Mouse (Mus musculus) cerebellum, postnatal 14 days (tissue): ENCODE measurements at regions not wholly inside any gene's neighbourhood (a gene's known extent, or its start where the extent isn't known, plus 50 kb on each side); places are given as distances from the start of the nearest gene placed in this dataset.

Experiments
- DNase-seq, 2 experiments: peaks; one replicate each; pipeline ENCODE4 v3.0.0; 2021; ENCODE audit warnings: mixed read lengths in 2 of 2

GRCm38 (mm10) chr1:169439621-169440020 is 91.6 kb downstream of the Nuf2 start:
- DNase-seq: no peak

GRCm38 (mm10) chr1:169438006-169438405 is 93.3 kb downstream of the Nuf2 start:
- DNase-seq: no peak

- DNase-seq: peak; percentile 28 to 63
Measured at GRCm38 (mm10) chr1:169422408-169422807, 108.9 kb downstream of the Nuf2 start.

DNA sequence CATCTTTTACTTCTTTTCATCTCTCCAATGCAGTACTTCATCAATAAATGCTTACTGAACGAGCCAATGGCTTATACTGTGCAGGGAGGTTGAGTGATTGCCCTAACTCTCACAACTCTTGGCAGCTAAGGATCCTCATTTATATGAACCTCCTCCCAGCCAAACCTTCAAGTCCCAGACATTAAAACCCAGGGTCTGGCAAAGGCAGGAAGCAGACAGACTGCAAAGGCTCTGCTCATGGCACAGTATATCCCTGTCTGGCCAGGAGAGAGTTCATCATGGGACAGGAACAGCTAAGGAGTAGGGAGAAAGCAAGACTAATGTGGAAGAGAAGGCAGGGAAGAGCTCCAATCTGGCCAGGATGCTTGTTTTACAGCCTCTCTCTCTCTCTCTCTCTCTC is 109.6 kb downstream of the Nuf2 start:
- peak; percentile 7 to 46 for DNase-seq

DNA sequence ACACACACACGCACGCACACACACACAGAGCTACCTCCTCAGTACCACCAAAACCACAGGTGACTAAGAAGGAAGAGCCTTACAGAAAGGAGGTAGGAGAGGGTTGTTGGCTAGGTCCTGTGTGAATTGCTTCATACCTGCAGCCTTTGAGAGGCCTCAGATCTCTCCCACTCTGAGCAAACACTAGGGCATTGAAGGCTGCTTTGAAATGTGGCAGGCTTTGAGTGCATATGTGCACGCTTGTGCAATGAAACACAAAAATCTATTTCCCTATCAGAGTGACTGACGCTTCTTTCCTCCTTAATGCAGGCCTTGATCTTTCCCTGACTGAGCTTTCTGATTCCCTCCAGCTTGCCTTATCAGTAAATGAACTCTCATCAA is 112.6 kb downstream of the Nuf2 start:
- DNase-seq: no peak

- DNase-seq: no peak
Measured at GRCm38 (mm10) chr1:169417979-169418664, 113.1 kb downstream of the Nuf2 start.

- no peak for DNase-seq
Measured at GRCm38 (mm10) chr1:169416701-169417100, 114.6 kb downstream of the Nuf2 start.

DNA sequence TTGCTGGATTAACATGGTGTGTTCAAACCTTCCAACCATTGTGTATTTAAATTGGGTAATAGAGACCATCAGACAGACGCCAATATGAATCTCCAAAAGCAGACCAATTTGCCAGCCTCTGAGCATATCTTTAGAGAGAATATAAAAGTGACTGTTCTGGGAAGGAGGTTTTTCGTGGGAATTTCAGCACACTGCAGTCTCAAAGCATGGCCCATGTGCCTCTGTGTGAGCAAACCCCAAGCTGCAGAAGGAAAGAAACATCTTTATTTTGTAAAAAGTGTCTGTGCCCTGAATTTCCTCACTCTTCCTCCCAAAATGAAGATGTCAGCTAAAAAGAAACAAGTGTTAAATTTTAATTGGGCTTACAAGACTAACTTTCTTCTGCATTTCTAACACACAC is 123.1 kb downstream of the Nuf2 start:
- DNase-seq: no peak

DNA sequence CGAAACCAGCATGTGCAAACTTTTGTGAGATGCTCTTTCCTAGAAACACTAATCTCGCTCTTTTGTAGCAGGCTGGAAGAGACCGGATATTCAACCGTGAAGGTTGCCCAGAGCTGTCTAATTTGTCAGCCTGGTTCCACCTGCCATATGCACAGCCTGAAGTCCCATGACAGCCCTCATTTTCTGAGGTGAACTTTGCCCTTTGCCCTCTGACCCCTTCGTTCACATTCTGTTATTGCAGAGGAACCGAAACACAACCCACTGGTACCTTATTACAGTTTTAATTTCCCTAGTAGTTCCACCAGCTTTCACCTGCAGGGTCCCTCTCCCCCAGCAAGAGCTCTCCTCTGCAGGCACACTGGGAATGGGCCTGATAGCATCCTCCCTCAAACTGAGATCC is 130.4 kb downstream of the Nuf2 start:
- DNase-seq: no peak

GRCm38 (mm10) chr1:169397371-169397770 is 133.9 kb downstream of the Nuf2 start:
- no peak for DNase-seq

DNA sequence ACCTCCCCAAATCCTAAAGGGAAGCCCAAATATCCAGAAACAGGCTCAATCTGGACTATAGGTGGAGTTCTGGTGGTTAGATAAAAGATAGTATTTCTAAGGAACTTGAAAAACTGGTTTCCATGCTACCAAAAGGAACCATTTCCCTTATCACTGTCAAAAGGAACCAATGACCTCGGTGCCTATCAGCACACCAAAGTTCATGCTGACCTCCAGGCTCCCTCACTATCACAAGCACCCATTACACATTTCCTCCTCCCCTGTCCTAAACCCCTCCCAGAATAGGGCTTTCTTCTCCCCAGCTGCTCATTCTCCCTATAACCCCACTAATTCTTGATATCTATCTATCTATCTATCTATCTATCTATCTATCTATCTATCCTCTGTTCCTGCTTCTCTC is 144.2 kb downstream of the Nuf2 start:
- DNase-seq: no peak

GRCm38 (mm10) chr1:169385740-169386424 is 145.4 kb downstream of the Nuf2 start:
- no peak for DNase-seq

DNA sequence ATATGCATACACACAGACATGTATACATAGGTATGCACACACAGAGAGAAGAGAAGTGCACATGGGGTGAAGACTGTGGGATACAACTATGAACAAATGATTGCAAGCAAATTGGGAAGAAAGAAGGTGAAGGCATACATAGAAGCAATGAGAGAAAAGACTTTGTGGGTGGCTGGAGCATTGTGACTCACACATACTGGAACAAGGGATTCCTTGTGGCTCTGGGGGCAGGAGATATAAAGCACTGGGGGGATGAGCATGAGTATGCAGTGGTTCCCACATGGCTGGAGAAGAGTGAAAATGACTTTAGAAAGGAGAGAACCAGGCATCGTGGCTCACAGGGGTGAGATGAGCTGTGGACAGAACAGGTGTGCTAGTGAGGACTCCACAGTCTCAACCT is 156.6 kb downstream of the Nuf2 start:
- no peak for DNase-seq

DNA sequence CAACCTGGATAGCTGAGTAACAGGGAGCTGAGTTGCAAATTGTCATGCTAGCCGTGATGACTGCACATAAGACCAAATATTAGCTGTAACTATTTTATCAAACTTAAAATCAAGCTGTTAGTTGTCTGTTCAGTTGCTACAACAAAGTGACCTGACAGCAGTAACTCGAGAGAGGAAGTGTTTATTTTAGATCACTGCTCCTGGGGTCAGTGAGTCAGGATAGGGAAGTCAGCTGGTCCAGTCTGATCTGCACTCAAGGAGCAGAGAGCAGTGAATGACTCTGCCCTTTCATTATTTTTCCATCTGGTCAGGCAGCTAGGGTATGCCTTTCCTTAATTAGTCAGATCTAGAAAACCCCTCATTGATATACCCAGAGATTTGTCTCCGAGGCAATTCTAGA is 162.5 kb downstream of the Nuf2 start:
- DNase-seq: no peak

- DNase-seq: no peak
Measured at GRCm38 (mm10) chr1:169367772-169368501, 163.3 kb downstream of the Nuf2 start.

- no peak for DNase-seq
Measured at GRCm38 (mm10) chr1:169367316-169367715, 163.9 kb downstream of the Nuf2 start.

GRCm38 (mm10) chr1:169362564-169362963 is 168.7 kb downstream of the Nuf2 start:
- no peak for DNase-seq

GRCm38 (mm10) chr1:169357652-169358241 is 173.5 kb downstream of the Nuf2 start:
- no peak for DNase-seq

- DNase-seq: peak; percentile 27 to 47
Measured at GRCm38 (mm10) chr1:169354021-169354420, 177.2 kb downstream of the Nuf2 start.

DNA sequence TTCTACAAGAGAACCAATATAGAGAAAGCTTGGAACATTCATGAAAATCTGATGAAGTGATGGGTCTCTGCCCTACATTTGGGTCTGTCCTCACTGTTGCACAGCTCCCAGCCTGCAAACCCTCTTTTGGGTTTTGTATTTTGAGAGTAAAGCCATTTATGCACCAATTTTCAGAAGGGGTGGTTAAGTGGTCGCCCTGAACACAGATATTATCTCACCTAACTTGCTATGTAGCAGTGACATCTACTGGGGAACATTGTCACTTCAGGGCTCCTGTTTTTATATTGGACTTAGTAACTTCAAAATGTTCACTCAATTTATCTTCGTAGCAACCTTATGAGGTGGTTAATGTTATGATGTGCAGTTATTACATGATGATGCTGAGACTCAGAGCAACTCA is 183.6 kb downstream of the Nuf2 start:
- peak; percentile 52 to 53 for DNase-seq

- no peak for DNase-seq
Measured at GRCm38 (mm10) chr1:169346876-169347275, 184.4 kb downstream of the Nuf2 start.

DNA sequence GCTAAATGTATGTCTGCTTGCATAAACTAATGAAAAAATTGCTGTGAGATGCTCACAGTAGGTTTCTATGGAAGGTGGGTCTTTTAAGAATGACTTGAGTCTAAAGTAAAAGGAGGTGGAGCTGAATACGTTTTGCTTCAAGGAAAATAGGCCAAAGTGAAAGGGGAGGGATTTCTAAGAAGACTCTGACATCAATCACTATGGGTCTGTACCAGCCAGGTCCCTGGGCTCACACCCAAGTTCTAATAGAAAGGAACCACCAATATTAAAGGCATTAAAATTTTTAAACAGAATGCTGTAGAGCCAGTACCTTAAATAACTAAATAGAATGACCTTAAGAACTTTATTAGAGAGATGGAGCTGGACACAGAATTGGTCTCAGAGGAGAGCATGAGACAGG is 190.1 kb downstream of the Nuf2 start:
- DNase-seq: no peak

GRCm38 (mm10) chr1:169338461-169338860 is 192.8 kb downstream of the Nuf2 start:
- no peak for DNase-seq

GRCm38 (mm10) chr1:169332165-169332564 is 199.1 kb downstream of the Nuf2 start:
- DNase-seq: no peak
